Mouse (Mus musculus) CH12.LX (cell line): ENCODE measurements at regions not wholly inside any gene's neighbourhood (a gene's known extent, or its start where the extent isn't known, plus 50 kb on each side); places are given as distances from the start of the nearest gene placed in this dataset.

Experiments
- DNase-seq: peaks from one replicate; pipeline ENCODE4 v3.0.0-alpha.2; 2013; ENCODE audit errors: extremely low read depth
- H3K27ac ChIP-seq: 2 replicates; pipeline ENCODE4 v1.5.1; 2012; ENCODE audit warnings: low read depth, mild to moderate bottlenecking, control low read depth, moderate library complexity; ENCODE audit not compliant: insufficient read depth
- H3K27me3 ChIP-seq: replicated peaks from 2 replicates; pipeline ENCODE3; 2012; ENCODE audit warnings: inconsistent platforms
- H3K36me3 ChIP-seq, 2 experiments: replicated peaks in 1 of 2; 2 replicates each; pipeline versions ENCODE3 to v1.6.1; 2012; ENCODE audit warnings: inconsistent platforms in 1 of 2, low read length in 1 of 2, mild to moderate bottlenecking in 1 of 2, mixed read lengths in 1 of 2, moderate library complexity in 1 of 2; ENCODE audit not compliant: control insufficient read depth in 1 of 2, insufficient read depth in 1 of 2
- H3K4me1 ChIP-seq, 2 experiments: 2 replicates each; pipeline ENCODE4 v1.6.1; 2012; ENCODE audit warnings: inconsistent platforms in 1 of 2, moderate library complexity in 1 of 2; ENCODE audit not compliant: insufficient read depth in 2 of 2, control insufficient read depth in 1 of 2
- H3K4me2 ChIP-seq: 2 replicates; pipeline ENCODE4 v1.6.1; 2012; ENCODE audit warnings: low read depth, mild to moderate bottlenecking, control low read depth; ENCODE audit not compliant: poor library complexity, insufficient read depth, severe bottlenecking
- H3K4me3 ChIP-seq, 3 experiments: fragments of 150-350 bp in 1 of 3; sonication (generic) in 1 of 3; replicated peaks in 1 of 3; 2 replicates each; pipeline versions ENCODE3 to v1.5.1; 2011 to 2012; ENCODE audit warnings: low read depth in 2 of 3, low read length in 2 of 3, mild to moderate bottlenecking in 2 of 3, moderate library complexity in 2 of 3, control low read depth in 1 of 3, improper control_type of control experiment in 1 of 3, inconsistent platforms in 1 of 3, mixed read lengths in 1 of 3; ENCODE audit not compliant: poor library complexity in 1 of 3
- H3K79me2 ChIP-seq: replicated peaks from 2 replicates; pipeline ENCODE4 v1.6.1; 2012; ENCODE audit warnings: mild to moderate bottlenecking, moderate library complexity; ENCODE audit not compliant: control insufficient read depth, poor library complexity, insufficient read depth, severe bottlenecking; ENCODE audit errors: extremely low read depth
- H3K9ac ChIP-seq: 2 replicates; pipeline ENCODE4 v1.6.1; 2012; ENCODE audit warnings: low read depth, mild to moderate bottlenecking, control low read depth, moderate library complexity; ENCODE audit not compliant: insufficient read depth
- H3K9me3 ChIP-seq: replicated peaks from 2 replicates; pipeline ENCODE3; 2012; ENCODE audit warnings: low read length, inconsistent platforms, mixed read lengths
- BHLHE40 ChIP-seq: IDR thresholded peaks from 2 replicates; pipeline ENCODE4 v1.6.1; 2011; ENCODE audit warnings: mild to moderate bottlenecking, low read depth, low read length, improper control_type of control experiment
- E2F4 ChIP-seq: IDR thresholded peaks from 2 replicates; pipeline ENCODE4 v1.6.1; 2011; ENCODE audit warnings: low read depth, low read length, improper control_type of control experiment; ENCODE audit not compliant: insufficient replicate concordance
- ETS1 ChIP-seq: conservative IDR thresholded peaks from 2 replicates; pipeline ENCODE4 v1.6.1; 2012; ENCODE audit warnings: low read depth, mild to moderate bottlenecking, inconsistent platforms, low read length, improper control_type of control experiment, moderate library complexity
- HCFC1 ChIP-seq: IDR thresholded peaks from 2 replicates; pipeline ENCODE4 v1.6.1; 2012; ENCODE audit warnings: low read depth, mild to moderate bottlenecking, inconsistent platforms, low read length, improper control_type of control experiment
- JUN ChIP-seq: IDR thresholded peaks from 2 replicates; pipeline ENCODE4 v1.6.1; 2011; ENCODE audit warnings: low read depth, mild to moderate bottlenecking, low read length, improper control_type of control experiment, moderate library complexity; ENCODE audit not compliant: insufficient read depth
- KAT2A ChIP-seq: IDR thresholded peaks from 2 replicates; pipeline ENCODE4 v1.6.1; 2012; ENCODE audit warnings: low read length, improper control_type of control experiment, inconsistent platforms; ENCODE audit not compliant: insufficient replicate concordance
- MAFK ChIP-seq: IDR thresholded peaks from 2 replicates; pipeline ENCODE4 v1.6.1; 2011; ENCODE audit warnings: low read length, improper control_type of control experiment; ENCODE audit not compliant: insufficient replicate concordance
- NRF1 ChIP-seq: IDR thresholded peaks from 2 replicates; pipeline ENCODE4 v1.6.1; 2014; ENCODE audit warnings: low read depth, mild to moderate bottlenecking, inconsistent platforms, low read length, improper control_type of control experiment, moderate library complexity
- POLR2A ChIP-seq: IDR thresholded peaks from 2 replicates; pipeline ENCODE4 v1.6.1; 2011; ENCODE audit warnings: low read depth, mild to moderate bottlenecking, improper control_type of control experiment, low read length
- RAD21 ChIP-seq: IDR thresholded peaks from 2 replicates; pipeline ENCODE4 v1.6.1; 2011; ENCODE audit warnings: low read depth, mild to moderate bottlenecking, low read length, improper control_type of control experiment, moderate library complexity
- SIN3A ChIP-seq: IDR thresholded peaks from 2 replicates; pipeline ENCODE4 v1.6.1; 2012; ENCODE audit warnings: low read length, improper control_type of control experiment, inconsistent platforms
- SMC3 ChIP-seq: IDR thresholded peaks from 2 replicates; pipeline ENCODE4 v1.6.1; 2011; ENCODE audit warnings: low read depth, low read length, improper control_type of control experiment
- TBP ChIP-seq: conservative IDR thresholded peaks from 2 replicates; pipeline ENCODE4 v1.6.1; 2011; ENCODE audit warnings: low read depth, low read length, improper control_type of control experiment
- ZC3H11A ChIP-seq: IDR thresholded peaks from 2 replicates; pipeline ENCODE4 v1.6.1; 2012; ENCODE audit warnings: low read depth, mild to moderate bottlenecking, inconsistent platforms, low read length, improper control_type of control experiment
- ZKSCAN1 ChIP-seq: IDR thresholded peaks from 2 replicates; pipeline ENCODE4 v1.6.1; 2012; ENCODE audit warnings: low read depth, inconsistent platforms, low read length, improper control_type of control experiment, borderline replicate concordance
- ZMIZ1 ChIP-seq: IDR thresholded peaks from 2 replicates; pipeline ENCODE4 v1.6.1; 2012; ENCODE audit warnings: low read depth, mild to moderate bottlenecking, inconsistent platforms, low read length, improper control_type of control experiment
- dilution Hi-C: fragments of 300-500 bp; cut with MboI; formaldehyde crosslinking; loops from 2 replicates; pipeline ENCODE4 v1.14.3; 2020; ENCODE audit warnings: low sequenced_read_pairs; ENCODE audit not compliant: extremely low pct_unique_long_range_greater_than_20kb, extremely low pct_ligation_motif_present
- in situ Hi-C: fragments of 300-500 bp; cut with MboI; formaldehyde crosslinking; loops from 3 replicates; pipeline ENCODE4 v1.14.3; 2019; ENCODE audit warnings: low sequenced_read_pairs, low pct_ligation_motif_present, low pct_unique_long_range_greater_than_20kb, mixed read lengths

DNA sequence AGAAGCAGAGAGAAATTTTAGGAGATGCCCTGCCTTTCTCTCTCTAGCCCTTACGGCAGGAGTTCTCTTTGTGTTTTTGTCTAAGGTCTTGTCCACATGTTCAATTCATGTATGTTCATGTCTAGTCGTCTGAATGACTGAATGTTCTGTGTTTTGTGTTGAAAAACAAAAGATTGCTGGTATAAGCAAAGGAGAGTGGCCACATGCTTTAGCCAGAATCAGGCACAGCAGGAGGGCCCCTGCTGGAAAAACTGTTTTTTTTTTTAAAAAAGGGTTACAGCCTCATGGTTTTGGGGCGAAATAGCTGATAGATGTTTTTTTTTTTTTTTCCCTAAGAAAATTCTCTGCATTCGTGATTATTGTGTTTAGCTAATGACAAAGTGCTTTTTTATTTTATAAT lies 182.4 kb upstream of the Phyhipl start:
- Histone ChIP-seq H3K9me3 (peaks cover 24% of the 10 kb centered on the region), H3K36me3 (no peaks in the 10 kb centered on the region), H3K4me2 (no peak overlapping the region), H3K4me3 (no peak overlapping the region), H3K4me1 (no peaks in the 10 kb centered on the region), H3K9ac (no peak overlapping the region), H3K27me3 (no peaks in the 10 kb centered on the region)
- in situ Hi-C loops = no loop called here
- DNase-seq = no peak
- TF ChIP-seq POLR2A (no peak), ZKSCAN1 (no peak), ZMIZ1 (no peak), SMC3 (no peak), RAD21 (no peak), HCFC1 (no peak), NRF1 (no peak), KAT2A (no peak), JUN (no peak)
- TF ChIP-seq, all 38 proteins: peak for 0
- H3K79me2 ChIP-seq = no peaks in the 10 kb centered on the region
- no peak overlapping the region for H3K27ac ChIP-seq
- dilution Hi-C loops = no loop called here

DNA sequence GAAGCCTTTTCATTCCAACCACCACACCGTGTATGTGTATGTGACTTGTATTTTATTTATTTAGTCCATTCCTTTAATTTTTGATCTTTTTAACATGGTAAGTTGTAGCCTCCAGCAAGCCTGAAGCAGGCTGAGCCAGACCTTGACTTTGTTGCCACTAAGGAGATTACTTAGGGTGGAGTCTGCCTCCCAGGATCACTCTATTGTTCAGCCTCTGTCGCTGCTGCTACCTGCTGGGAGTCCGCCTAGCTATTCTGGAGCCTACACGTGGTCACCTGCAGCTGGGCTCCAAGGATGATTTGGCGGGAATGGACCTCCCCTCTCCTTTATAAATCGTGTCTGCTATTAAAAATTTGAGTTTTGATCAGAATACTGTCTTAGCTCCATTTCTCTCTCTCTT lies 181.6 kb upstream of the Phyhipl start:
- no peak for TF ChIP-seq ZMIZ1
- no peak for TF ChIP-seq POLR2A
- TF ChIP-seq MAFK = no peak
- no peak for TF ChIP-seq E2F4
- TF ChIP-seq ETS1 = no peak
- TF ChIP-seq SIN3A = no peak
- TF ChIP-seq TBP = no peak
- TF ChIP-seq BHLHE40 = no peak
- TF ChIP-seq ZC3H11A = no peak
- no peaks in the 10 kb centered on the region for H3K27me3 ChIP-seq
- in situ Hi-C loops = no loop called here
- H3K9me3 ChIP-seq = peaks cover 25% of the 10 kb centered on the region
- no peak overlapping the region for H3K4me2 ChIP-seq
- DNase-seq = no peak
- no peak overlapping the region for H3K27ac ChIP-seq
- no peaks in the 10 kb centered on the region for H3K4me1 ChIP-seq
- H3K36me3 ChIP-seq = no peaks in the 10 kb centered on the region
- dilution Hi-C loops = no loop called here
- no peak overlapping the region for H3K9ac ChIP-seq
- no peaks in the 10 kb centered on the region for H3K79me2 ChIP-seq
- no peak overlapping the region for H3K4me3 ChIP-seq
